Mouse (Mus musculus): ENCODE results near the gene Plekhh1.
A peak's percentile ranks its signal among the peaks of the same experiment; 100 is the strongest.

The Plekhh1 gene

DNA sequence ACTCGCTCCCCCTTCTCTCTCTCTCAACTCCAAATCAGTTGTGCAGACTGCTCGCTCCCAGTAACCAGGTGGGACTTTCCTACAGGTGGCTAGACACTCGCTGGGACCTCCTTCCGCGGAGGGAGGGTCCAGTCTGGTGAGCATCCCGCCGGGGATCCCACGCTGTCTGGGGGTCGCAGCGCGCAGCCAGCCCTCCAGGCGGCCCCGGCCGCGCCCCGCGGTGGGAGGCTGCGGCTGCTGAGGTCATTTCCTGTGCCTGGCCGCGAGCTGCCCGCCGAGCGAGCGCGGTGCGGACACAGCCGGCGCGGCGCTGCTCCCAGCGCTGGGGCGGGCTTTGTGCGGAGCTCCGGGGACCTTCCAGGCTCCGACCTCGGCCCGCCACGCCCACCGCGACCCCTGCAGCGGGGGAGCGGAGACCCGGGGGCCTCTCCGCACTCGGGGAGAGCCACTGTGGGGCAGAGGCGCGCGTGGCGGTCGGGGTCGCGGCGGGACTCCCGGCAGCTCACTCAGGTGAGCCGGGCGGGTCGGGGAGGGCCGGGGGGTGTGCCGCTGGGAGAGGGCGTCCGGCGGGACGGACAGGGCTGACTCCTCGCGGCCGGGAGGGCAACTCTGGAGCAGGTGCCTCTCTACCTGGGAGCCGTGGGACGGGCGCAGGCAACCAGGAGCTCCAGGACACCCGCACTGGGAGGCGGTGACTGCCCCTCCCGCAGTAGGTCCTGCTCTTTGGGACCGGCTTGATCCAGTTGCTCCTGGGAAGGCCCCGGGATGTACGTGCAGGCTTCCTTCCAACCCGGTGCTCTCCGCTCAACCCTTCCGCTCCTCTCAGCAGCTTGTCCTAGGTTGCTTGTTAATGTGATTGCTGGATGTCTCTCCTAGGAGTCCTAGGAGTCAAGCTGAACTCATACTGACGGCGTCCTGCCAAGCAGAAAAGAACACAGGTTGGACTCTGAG is at the start of gene Plekhh1:
TSS of gene Plekhh1 (plus strand) at position 253 of the 951 bp plus-strand sequence.
- no peak for DNase-seq (ENCODE audit: low spot score in 2 of 2)

- no peak for DNase-seq (ENCODE audit: low spot score in 2 of 2)
Measured at GRCm38 (mm10) chr12:78980683-78981091, 48.3 kb upstream of the Plekhh1 start.

DNA sequence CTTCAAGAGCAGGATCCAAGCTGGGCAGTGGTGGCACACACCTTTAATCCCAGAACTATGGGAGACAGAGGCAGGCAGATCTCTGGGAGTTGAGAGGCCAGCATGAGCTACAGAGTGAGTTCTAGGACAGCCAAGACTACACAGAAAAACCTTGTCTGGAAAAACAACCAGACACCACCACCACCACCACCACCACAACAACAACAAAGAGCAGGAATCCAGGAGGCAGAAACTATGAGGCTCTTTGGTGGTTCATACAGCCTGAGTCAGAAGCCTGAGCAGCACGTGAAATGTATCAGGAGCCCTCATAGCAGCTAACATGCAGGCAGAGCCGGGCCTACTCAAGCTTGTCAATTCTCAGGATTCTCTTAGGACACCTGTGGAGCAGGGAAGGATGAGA is 47.8 kb upstream of the Plekhh1 start:
- no peak for DNase-seq (ENCODE audit: low spot score in 2 of 2)

DNA sequence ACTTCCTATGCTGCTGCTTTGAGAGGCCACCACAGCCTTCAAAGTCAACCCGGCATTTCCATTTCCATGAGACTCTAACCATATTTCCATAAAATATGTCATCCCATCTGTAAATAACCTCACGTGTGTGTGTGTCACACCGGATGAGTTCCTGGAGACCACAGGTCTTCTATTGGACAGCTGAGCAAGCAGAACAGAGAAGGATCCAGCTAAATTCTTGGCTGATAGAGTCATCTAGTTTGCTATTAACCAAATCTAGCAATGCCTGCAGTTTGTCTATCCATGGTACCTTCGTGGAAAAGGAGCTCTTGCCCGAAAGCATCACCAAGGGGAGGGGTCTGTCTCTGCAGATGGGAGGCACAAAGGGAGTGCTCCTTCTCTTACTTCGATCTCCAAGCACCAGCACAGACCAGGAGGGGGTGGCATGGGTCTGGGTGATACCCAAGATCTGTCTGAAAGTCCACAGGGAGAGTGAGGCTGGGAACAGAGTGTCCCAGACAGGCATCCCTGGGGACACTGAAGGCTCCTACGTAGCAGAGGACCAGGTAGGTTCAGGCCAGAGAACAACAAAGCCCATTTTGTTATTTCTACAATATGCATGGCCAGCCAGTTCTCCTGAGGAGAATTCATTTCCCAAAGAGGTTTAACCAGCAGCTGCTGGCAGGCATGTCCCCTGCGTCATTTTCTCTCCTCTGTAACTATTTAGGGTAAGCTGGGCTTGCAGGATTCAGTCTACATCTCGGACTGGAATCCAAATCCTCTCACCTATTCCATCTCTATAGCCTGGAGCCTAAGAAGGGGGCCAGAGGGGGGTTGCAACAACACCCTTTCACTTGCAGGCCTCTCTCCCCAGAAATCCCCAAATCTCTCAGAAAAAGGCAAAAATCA is 46.8 kb upstream of the Plekhh1 start:
- DNase-seq (ENCODE audit: low spot score in 2 of 2), result peak in 1 of 2 experiments; percentile 24

GRCm38 (mm10) chr12:78983296-78984034 is 45.5 kb upstream of the Plekhh1 start:
- DNase-seq (ENCODE audit: low spot score in 2 of 2), result no peak

GRCm38 (mm10) chr12:78984035-78984432 is 44.9 kb upstream of the Plekhh1 start:
- DNase-seq (ENCODE audit: low spot score in 2 of 2), result peak; percentile 39 to 40

DNA sequence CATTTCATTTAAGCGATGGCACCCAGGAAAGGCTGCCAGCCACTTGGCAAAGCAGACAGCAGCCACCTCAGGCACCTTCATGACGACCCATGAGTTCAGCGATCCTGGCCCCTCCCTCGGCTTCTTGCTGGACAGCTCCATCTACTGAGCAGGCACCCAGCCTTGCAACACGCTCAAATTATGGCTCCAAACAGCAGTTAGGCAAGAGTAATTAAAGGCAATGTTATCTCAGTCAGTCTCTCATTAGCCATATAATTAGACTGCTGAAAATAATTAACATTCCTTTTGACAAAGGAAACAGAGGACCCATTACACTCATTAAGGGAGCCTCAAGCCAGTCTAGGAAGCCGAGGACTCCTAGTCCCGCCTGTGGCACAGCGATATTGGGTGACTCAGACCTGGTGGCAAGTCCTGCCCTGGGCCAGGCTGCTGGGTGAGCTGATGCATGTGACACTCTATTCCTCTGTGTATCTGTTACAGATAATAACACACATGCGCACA is 41.3 kb upstream of the Plekhh1 start:
- no peak for DNase-seq (ENCODE audit: low spot score in 2 of 2)

DNA sequence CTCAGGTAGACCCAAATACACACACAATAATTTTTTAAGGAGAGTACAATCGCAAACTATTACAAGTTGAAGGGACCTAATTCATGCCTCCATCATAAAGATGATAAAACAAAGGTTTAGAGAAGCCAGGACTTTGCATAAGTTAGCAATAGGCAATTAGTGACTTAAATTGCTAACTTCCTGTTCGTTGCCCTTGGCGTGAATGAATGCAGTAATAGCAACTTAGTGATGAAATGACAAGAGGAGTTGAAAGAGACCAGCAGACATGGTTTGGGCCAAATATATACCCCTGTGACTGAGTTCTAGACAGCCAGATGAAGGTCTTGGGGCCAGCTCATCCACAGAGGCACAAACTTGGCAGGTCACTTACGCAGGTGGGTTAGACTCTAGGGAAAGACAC is 32.7 kb upstream of the Plekhh1 start:
- DNase-seq (ENCODE audit: low spot score in 2 of 2), result no peak

GRCm38 (mm10) chr12:78996711-78997110 is 32.3 kb upstream of the Plekhh1 start:
- no peak for DNase-seq (ENCODE audit: low spot score in 2 of 2)

- DNase-seq (ENCODE audit: low spot score in 2 of 2), result no peak
Measured at GRCm38 (mm10) chr12:79002406-79002805, 26.6 kb upstream of the Plekhh1 start.

DNA sequence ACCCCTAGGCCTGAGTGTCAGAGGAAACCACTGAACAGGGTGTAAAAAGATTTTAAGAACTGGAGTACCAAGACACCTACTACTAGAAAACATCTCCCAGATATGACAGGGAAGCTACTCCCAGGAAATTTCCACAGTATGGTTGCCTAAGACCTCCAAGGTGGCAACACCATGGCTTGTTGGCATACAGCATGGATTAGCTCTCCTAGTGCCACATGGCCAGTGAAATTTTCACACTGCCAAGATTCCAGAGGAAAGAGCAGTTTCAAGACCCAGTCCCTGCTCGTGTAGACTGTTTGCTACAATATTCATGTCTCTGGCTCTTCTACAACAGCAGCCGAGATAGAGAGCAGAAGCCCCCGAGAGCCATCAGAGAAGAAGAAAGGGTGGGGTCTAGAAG is 26.0 kb upstream of the Plekhh1 start:
- DNase-seq (ENCODE audit: low spot score in 2 of 2), result no peak

DNA sequence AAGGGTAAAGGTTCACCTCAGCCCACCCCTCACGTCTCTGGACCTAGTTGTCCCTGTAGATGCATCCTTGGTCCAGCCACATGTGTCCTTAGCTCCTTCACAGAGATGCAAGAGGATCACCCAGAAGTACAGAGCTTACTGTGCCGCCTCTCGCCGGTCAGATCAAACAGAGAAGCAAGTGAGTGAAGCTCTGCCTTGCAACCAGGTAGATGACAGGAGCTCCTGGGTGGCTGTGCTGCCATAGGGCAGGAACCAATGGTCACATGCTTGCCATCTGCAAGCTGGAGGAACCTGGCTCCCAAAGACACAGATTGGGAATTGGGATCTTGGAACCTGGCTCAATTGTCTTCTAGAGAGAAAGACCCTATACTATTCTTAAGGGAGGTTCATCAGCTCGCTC is 23.5 kb upstream of the Plekhh1 start:
- DNase-seq (ENCODE audit: low spot score in 2 of 2), result no peak

- no peak for DNase-seq (ENCODE audit: low spot score in 2 of 2)
Measured at GRCm38 (mm10) chr12:79006076-79006475, 22.9 kb upstream of the Plekhh1 start.

DNA sequence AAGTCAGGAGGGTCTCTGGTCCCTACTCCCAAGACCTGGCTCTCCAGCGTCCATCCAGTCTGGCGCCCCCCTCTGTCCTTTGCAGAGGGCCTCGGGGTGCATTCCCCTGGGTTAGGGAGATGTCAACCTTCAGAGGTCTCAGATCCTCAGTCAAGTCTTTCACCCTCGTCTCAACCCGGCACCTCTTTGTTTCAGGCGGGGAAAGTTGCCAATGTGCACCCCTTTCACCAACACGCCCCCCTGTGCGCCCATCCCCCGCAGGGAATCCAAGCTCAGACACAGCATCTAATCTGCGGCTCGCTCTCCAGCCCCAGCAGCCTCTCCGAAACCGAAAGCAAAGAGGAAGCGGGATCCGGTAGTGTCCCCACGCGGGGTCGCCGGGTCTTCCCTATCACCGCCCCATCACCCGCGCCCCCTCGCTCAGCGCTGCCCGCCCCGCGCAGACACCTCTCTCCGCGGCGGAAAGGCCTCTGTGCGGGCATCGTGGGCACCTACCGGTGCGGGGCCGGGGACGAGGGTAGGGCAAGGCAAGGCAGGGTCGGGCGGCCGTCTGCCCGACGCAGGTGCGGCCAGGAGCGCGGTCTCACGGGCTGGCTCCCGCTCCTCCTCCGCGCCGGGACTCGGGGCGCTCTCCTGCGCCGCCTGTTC is 22.4 kb upstream of the Plekhh1 start:
- DNase-seq (ENCODE audit: low spot score in 2 of 2), result peak; percentile 16 to 18

- peak; percentile 54 to 56 for DNase-seq (ENCODE audit: low spot score in 2 of 2)
Measured at GRCm38 (mm10) chr12:79007126-79007753, 21.7 kb upstream of the Plekhh1 start, which contains the start of gene Tmem229b. Gene Tmem229b (minus strand): TSS chr12:79007627.

GRCm38 (mm10) chr12:79010569-79010968 is 18.4 kb upstream of the Plekhh1 start:
- DNase-seq (ENCODE audit: low spot score in 2 of 2), result no peak

DNA sequence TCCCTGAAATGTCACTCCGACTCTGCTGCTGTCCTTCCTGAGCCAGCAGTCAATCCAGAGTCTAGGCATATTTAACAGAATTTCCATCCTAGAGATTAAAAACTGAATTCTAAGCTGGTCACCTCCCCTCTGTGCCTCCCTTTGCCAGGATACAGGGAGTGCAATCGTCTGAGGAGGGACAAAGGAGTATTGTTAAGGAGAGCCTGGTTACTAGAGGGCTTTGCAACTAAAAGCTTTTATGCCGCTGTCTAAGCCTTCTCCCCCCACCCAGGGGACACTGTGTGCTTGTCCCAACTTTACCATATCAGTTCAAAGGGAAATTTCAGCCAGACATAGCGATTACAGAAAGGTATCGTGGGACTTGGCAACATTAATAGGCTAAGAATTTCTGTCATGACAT is 12.9 kb upstream of the Plekhh1 start:
- DNase-seq (ENCODE audit: low spot score in 2 of 2), result no peak

DNA sequence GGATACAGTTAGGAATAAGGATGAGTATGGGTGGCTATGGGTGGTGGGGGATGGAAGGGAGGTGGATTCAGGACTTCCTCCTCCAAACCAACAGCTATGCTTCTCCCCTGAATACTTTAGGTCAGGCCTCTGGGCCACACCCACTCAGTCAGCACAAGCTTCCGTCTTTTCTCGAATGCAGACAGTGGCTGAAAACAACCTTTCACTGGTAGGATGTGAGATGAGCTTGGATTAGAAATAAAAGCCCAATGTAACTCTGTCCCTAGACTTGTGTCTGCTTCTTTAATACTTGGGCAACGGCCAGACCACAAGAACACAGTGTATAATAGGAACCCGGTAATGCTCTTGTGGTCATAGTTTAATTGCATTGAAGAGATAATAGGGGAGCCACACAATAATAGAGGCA is 11.0 kb upstream of the Plekhh1 start:
- DNase-seq (ENCODE audit: low spot score in 2 of 2), result no peak

DNA sequence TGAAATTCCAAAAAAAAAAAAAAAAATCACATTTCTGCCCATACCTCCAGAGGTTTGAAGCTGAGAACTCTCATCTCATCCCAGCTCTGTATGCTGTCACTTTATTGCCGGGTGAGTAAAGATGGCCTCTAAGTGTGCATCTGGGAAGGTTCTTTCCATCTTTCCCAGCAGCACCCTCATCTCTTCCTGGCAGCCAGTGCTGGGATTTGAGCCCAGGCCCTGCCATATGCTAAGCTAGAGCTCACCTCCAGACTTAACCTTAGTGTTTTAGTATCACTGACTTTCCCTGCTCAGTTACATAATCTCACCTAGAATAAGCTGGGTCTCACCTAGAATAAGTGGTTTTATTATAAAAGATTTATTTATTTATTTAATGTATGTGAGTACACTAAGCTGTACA is 7.1 kb upstream of the Plekhh1 start:
- no peak for DNase-seq (ENCODE audit: low spot score in 2 of 2)

DNA sequence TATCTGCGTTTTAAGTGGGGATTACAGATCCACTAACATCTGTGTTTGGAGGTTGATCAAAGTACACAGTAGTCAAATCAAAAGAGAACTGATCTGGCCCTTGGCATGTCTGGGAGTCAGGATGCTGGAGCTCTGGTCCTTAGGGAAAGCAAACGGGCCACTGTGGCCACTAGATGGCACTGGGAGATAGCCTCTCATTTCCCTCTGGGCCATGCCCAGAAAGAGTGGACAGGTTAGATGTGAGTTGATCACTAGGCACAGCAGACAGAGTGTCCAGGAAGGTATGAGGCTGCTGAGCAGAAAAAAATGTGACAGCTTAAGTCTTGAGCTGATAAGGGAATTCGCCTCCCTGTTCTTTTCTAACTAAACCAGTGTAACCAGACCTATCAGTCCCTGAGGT is 6.1 kb upstream of the Plekhh1 start:
- peak; percentile 42 to 49 for DNase-seq (ENCODE audit: low spot score in 2 of 2)
